Mouse (Mus musculus): ENCODE results near the gene Nfasc. TPM values are rescaled to one million over a fixed set of nuclear protein-coding genes. Genes with fewer than 3 reads are reported as not detected.

Gene Nfasc
- polyA plus RNA-seq, 1 experiment from 2014 or later, result 0.12 TPM

DNA sequence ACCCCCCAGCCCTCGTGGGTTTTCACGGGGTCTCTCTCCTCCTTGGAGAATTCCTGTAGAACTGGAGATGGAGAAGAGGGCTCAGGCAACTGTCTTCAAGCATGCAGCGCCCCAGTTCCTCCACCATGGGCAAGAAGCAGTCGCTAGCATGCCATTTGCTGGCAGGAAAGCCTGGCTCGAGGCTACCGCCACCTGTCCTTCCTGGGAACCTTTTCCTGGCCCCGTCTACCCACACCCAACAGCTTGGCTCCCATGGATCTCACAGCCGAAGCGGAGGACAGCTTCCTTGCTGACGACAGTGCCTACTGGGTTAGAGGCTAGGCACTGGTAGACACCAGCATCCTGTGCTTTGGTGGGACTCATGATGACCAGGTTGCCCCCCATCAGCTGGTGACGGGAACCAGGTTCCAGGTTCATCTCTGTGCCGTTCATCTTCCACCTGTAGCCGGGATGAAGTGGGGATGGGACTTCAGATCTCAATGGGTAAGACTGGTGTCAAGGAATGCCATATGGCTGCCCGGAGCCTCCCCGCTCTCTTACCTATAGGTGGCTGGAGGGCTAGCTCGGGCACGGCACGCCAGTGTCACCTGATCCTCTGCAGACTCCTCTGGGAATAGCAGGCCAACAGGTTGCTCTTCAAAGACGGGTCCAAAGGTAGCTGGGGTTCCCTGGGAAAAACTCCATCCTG is 212.8 kb downstream of the Nfasc start:
- Histone ChIP-seq H3K27ac (no peak overlapping the region), H3K9me3 (replicated peaks) (no peaks in the 10 kb centered on the region), H3K4me3 (no peak overlapping the region), H3K4me1 (0 out of 2 replicates have a peak, but pooled peaks cover 3% of the 10 kb centered on the region), H3K27me3 (replicated peaks) (peaks cover 50% of the 10 kb centered on the region), H3K9ac (no peak overlapping the region), H3K36me3 (no peaks in the 10 kb centered on the region), H3K4me2 (no peak overlapping the region)
- 69% methylated on average over 19 of the region's 19 CpGs for WGBS (ENCODE audit: insufficient replicate concordance)
- no peak for ATAC-seq

DNA sequence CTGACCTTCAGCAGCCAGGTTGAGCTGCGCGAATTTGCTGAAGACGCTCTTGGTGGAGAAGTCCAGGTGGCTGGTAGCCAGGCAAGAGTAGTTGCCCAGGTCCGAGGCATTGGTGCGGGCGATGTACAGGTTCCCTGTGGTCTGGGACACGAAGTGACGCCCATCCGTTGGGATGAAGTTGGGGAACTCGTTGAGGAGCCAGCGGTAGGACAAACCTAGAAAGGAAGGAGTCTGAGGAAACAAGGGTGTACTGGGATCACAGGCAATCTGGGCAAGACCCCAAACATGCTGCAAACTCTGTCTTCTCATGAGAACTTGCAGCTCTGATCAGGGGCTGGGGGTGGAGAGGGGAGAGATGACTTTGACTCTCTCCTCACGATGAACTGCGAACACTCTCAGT is 213.5 kb downstream of the Nfasc start:
- 0 out of 2 replicates have a peak, but pooled peaks cover 3% of the 10 kb centered on the region for H3K4me1 ChIP-seq
- no peak overlapping the region for H3K4me3 ChIP-seq
- H3K9ac ChIP-seq, result no peak overlapping the region
- H3K27me3 ChIP-seq (replicated peaks), result peaks cover 47% of the 10 kb centered on the region
- H3K9me3 ChIP-seq (replicated peaks), result no peaks in the 10 kb centered on the region
- H3K27ac ChIP-seq, result no peak overlapping the region
- H3K36me3 ChIP-seq, result no peaks in the 10 kb centered on the region
- no peak for ATAC-seq
- WGBS (ENCODE audit: insufficient replicate concordance), result 78% methylated on average over 13 of the region's 13 CpGs
- H3K4me2 ChIP-seq, result no peak overlapping the region

DNA sequence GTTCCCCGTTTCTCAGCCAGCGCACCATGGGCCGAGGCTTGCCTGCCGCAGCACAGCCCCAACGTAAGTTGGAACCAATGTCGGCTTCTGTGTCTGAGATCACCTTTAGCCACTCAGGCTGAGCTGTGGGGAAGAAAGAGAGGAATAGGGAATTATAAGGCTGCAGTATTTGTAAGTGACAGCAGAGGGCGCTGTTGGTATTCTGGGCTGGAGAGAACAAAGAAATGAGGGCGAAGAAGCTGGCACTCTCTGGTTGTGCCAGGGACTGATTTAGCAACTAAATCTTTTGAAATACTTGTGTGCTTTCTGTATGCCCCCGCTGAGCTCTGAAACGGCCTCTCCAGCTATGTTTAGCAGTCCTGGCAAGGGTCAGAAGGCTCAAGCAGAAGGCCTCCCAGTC is 215.8 kb downstream of the Nfasc start:
- Histone ChIP-seq H3K36me3 (no peaks in the 10 kb centered on the region), H3K4me3 (no peak overlapping the region), H3K9ac (no peak overlapping the region), H3K9me3 (replicated peaks) (no peaks in the 10 kb centered on the region), H3K4me2 (no peak overlapping the region), H3K27me3 (replicated peaks) (peaks cover 28% of the 10 kb centered on the region), H3K4me1 (peaks cover 4% of the 10 kb centered on the region; the same call in 1 of the 2 replicates), H3K27ac (no peak overlapping the region)
- no peak for ATAC-seq
- WGBS (ENCODE audit: insufficient replicate concordance), result 4% methylated on average over 10 of the region's 10 CpGs

DNA sequence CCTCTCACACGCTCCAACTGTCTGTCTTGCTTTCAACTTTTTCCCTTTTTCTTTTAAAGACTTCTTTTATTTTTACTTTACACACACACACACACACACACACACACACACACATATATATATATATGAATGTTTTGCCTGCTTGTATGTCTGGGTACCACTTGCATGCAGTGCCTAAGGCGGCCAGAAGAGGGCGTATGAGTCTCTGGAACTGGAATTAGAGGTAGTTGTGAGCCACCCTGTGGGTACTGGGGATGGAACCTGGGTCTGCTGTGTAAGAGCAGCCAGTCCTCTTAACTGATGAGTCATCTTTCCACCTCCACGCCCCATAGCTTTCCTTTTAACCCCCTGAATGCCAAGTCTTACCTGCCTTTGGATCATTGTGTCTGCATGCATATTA is 217.7 kb downstream of the Nfasc start:
- H3K27ac ChIP-seq, result no peak overlapping the region
- peaks cover 22% of the 10 kb centered on the region for H3K27me3 ChIP-seq (replicated peaks)
- no peaks in the 10 kb centered on the region for H3K36me3 ChIP-seq
- H3K9me3 ChIP-seq (replicated peaks), result no peaks in the 10 kb centered on the region
- no peak for ATAC-seq
- peaks cover 9% of the 10 kb centered on the region; the same call in 1 of the 2 replicates for H3K4me1 ChIP-seq
- no peak overlapping the region for H3K9ac ChIP-seq
- no peak overlapping the region for H3K4me3 ChIP-seq
- 21% methylated on average over 4 of the region's 4 CpGs for WGBS (ENCODE audit: insufficient replicate concordance)
- H3K4me2 ChIP-seq, result no peak overlapping the region

DNA sequence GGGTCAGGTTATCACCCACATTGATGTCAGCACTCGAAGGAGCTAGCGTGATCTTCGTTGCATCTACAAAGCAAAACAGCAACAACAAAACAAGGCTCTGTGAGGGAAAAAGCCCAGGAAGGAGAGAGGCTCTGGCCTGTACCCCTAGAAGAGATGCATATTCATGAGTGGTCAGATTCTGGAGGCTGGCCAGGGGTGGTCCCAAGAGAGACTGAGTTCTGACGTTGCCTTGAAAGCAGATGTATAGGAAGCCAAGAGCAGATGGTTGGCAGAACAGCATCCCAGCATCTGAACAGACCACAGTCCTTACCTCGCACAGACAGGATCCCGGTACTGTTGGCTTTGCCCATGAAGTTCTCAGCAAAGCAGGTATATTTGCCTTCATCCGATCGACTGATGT is 218.5 kb downstream of the Nfasc start:
- H3K27me3 ChIP-seq (replicated peaks), result peaks cover 13% of the 10 kb centered on the region
- H3K27ac ChIP-seq, result no peak overlapping the region
- H3K9ac ChIP-seq, result no peak overlapping the region
- H3K9me3 ChIP-seq (replicated peaks), result no peaks in the 10 kb centered on the region
- ATAC-seq, result no peak
- no peak overlapping the region for H3K4me2 ChIP-seq
- H3K4me3 ChIP-seq, result no peak overlapping the region
- peaks cover 9% of the 10 kb centered on the region; the same call in 1 of the 2 replicates for H3K4me1 ChIP-seq
- H3K36me3 ChIP-seq, result no peaks in the 10 kb centered on the region
- WGBS (ENCODE audit: insufficient replicate concordance), result 65% methylated on average over 8 of the region's 8 CpGs

DNA sequence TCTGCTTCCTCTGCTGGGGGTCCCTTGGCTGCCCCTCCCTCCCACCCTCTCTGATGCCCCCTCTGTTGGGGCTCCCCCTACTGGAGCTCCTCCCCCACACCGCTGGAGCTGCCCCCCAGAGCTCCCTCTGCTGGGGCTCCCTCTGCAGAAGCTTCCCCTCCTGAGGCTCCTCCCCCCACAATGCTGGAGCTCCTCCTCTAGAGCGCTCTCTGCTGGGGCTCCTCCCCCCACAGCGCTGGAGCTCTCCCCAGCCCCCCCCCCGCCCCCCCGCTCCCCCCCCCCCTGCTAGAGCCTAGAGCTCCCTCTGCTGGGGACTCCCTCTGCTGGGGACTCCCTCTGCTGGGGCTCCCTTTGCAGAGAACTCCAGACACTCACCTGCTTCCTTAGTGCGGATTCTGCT is 220.8 kb downstream of the Nfasc start:
- Histone ChIP-seq H3K27me3 (replicated peaks) (peaks cover 11% of the 10 kb centered on the region), H3K27ac (no peak overlapping the region), H3K4me2 (no peak overlapping the region), H3K9ac (no peak overlapping the region), H3K4me1 (peaks cover 9% of the 10 kb centered on the region; the same call in 1 of the 2 replicates), H3K36me3 (no peaks in the 10 kb centered on the region), H3K9me3 (replicated peaks) (no peaks in the 10 kb centered on the region), H3K4me3 (no peak overlapping the region)
- peak; percentile 68 for ATAC-seq
- WGBS (ENCODE audit: insufficient replicate concordance), result 26% methylated on average over 2 of the region's 6 CpGs

DNA sequence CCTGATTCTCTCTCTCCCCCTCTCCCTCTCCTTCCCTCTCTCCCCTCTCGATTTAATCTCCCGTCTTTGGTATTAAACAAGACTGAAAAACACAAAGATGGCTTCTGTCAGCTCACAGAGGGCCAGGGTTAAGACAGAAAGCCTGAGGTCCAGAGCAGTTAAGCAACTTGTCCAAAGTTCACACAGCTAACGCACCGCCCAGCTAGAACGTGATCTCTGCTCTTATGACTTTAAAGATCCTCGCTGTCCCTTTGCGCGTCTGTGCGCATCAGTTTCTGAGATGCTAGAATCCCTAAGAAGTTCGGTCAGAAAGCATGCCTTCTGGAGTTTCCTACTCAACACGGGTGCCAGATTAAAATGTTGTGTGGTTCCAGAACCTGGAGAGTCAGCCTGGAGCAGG is 221.9 kb downstream of the Nfasc start:
- H3K36me3 ChIP-seq, result no peaks in the 10 kb centered on the region
- peaks cover 9% of the 10 kb centered on the region; the same call in 1 of the 2 replicates for H3K4me1 ChIP-seq
- H3K9ac ChIP-seq, result no peak overlapping the region
- H3K27ac ChIP-seq, result no peak overlapping the region
- H3K4me2 ChIP-seq, result no peak overlapping the region
- no peak overlapping the region for H3K4me3 ChIP-seq
- peaks cover 8% of the 10 kb centered on the region; the same call in 1 of the 2 replicates for H3K27me3 ChIP-seq (replicated peaks)
- 74% methylated on average over 11 of the region's 11 CpGs for WGBS (ENCODE audit: insufficient replicate concordance)
- no peaks in the 10 kb centered on the region for H3K9me3 ChIP-seq (replicated peaks)
- no peak for ATAC-seq

DNA sequence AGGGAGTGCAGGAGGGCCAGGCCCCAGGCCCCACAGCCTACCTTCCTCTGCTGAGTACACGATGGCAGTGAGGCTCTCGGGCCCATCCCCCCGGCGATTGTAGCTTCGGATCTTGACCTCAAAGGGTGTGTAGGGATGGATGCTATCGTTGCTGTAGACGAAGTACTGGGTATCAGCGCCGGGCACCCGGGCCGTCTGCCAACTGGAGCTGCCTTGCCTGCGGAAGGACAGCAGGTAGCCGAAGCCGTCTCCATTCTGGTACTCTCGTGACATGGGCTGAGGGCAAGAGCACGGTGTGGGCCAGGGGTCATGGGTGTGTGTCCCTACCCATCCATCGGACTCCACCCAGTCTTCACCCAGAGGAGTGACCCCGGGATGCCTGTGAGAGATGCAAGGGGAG is 223.0 kb downstream of the Nfasc start:
- no peaks in the 10 kb centered on the region for H3K9me3 ChIP-seq (replicated peaks)
- H3K4me2 ChIP-seq, result no peak overlapping the region
- no peaks in the 10 kb centered on the region for H3K36me3 ChIP-seq
- H3K27me3 ChIP-seq (replicated peaks), result peaks cover 18% of the 10 kb centered on the region; the same call in 1 of the 2 replicates
- peaks cover 9% of the 10 kb centered on the region; the same call in 1 of the 2 replicates for H3K4me1 ChIP-seq
- 78% methylated on average over 18 of the region's 18 CpGs for WGBS (ENCODE audit: insufficient replicate concordance)
- ATAC-seq, result no peak
- no peak overlapping the region for H3K4me3 ChIP-seq
- H3K9ac ChIP-seq, result no peak overlapping the region
- H3K27ac ChIP-seq, result no peak overlapping the region

DNA sequence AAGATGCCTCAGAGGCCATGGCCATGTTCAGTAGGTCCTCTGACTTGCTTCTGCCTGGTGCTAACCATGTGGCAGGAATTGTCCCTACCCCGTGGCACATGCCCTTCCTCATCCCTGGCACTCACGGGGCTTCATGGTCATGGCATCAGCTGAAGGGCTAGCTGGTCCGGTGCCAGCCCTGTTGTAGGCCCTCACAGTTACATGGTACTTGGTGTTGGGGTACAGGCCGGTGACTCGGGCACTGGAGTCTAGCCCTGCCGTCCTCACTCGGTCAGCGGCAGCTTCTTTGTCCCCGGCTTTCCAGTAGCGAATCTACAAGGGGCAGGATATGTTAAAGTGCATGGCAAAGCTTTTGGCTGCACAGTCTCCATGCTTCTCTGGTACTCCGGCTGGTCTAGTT is 224.8 kb downstream of the Nfasc start:
- no peak for ATAC-seq
- 72% methylated on average over 11 of the region's 11 CpGs for WGBS (ENCODE audit: insufficient replicate concordance)
- peaks cover 9% of the 10 kb centered on the region; the same call in 1 of the 2 replicates for H3K4me1 ChIP-seq

DNA sequence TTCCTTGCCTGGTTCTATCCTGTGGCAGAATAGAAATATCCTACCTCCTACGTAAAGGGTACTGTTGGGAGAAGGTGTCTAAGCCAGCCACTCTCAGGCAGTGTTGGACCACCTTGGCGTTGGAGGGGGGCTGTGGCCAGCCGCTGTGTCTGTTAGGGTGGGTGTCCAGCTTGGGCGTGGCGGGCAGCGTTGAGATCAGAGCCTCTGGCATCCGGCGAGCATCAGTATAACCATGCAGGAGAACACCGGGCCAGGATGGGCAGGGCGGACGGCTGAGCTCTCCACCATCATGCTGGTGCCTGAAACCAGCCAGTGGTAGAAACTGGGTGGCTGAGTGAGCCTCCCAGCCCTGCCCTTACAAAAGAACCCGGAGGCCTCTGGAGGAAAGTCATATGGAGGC is 226.3 kb downstream of the Nfasc start:
- Histone ChIP-seq H3K4me1 (peaks cover 4% of the 10 kb centered on the region; the same call in 1 of the 2 replicates), H3K27me3 (replicated peaks) (peaks cover 25% of the 10 kb centered on the region), H3K36me3 (no peaks in the 10 kb centered on the region), H3K4me2 (no peak overlapping the region), H3K9me3 (replicated peaks) (no peaks in the 10 kb centered on the region), H3K4me3 (no peak overlapping the region), H3K27ac (no peak overlapping the region), H3K9ac (no peak overlapping the region)
- ATAC-seq, result no peak
- WGBS (ENCODE audit: insufficient replicate concordance), result 67% methylated on average over 12 of the region's 12 CpGs

More for the DNA sequence above, 224.8 kb downstream of the Nfasc start:
- no peaks in the 10 kb centered on the region for H3K9me3 ChIP-seq (replicated peaks)
- no peak overlapping the region for H3K4me3 ChIP-seq
- H3K36me3 ChIP-seq, result no peaks in the 10 kb centered on the region
- no peak overlapping the region for H3K4me2 ChIP-seq
- peaks cover 25% of the 10 kb centered on the region for H3K27me3 ChIP-seq (replicated peaks)
- no peak overlapping the region for H3K9ac ChIP-seq
- H3K27ac ChIP-seq, result no peak overlapping the region
